Mouse (Mus musculus): ENCODE data around the gene Osbpl3.

Osbpl3 gene

GRCm38 (mm10) chr6:50300622-50301021, 155.4 kb downstream of the Osbpl3 start:
- no peak for DNase-seq (ENCODE audit: inconsistent age in 2 of 2, low spot score in 1 of 2)

- DNase-seq (ENCODE audit: inconsistent age in 2 of 2, low spot score in 1 of 2), result no peak
Measured at GRCm38 (mm10) chr6:50299071-50299470, 156.9 kb downstream of the Osbpl3 start.

- peak; percentile 41 to 79 for DNase-seq (ENCODE audit: inconsistent age in 2 of 2, low spot score in 1 of 2)
Measured at GRCm38 (mm10) chr6:50297671-50298070, 158.3 kb downstream of the Osbpl3 start.

- DNase-seq (ENCODE audit: inconsistent age in 2 of 2, low spot score in 1 of 2), result no peak
Measured at GRCm38 (mm10) chr6:50295136-50295535, 160.9 kb downstream of the Osbpl3 start.

GRCm38 (mm10) chr6:50294128-50294527, 161.9 kb downstream of the Osbpl3 start:
- DNase-seq (ENCODE audit: inconsistent age in 2 of 2, low spot score in 1 of 2), result peak; percentile 62 to 93

GRCm38 (mm10) chr6:50291650-50292049, 164.4 kb downstream of the Osbpl3 start:
- DNase-seq (ENCODE audit: inconsistent age in 2 of 2, low spot score in 1 of 2), result no peak

- no peak for DNase-seq (ENCODE audit: inconsistent age in 2 of 2, low spot score in 1 of 2)
Measured at GRCm38 (mm10) chr6:50286881-50287280, 169.1 kb downstream of the Osbpl3 start.

GRCm38 (mm10) chr6:50279642-50280041, 176.4 kb downstream of the Osbpl3 start:
- DNase-seq (ENCODE audit: inconsistent age in 2 of 2, low spot score in 1 of 2), result no peak

GRCm38 (mm10) chr6:50273947-50274346, 182.1 kb downstream of the Osbpl3 start:
- no peak for DNase-seq (ENCODE audit: inconsistent age in 2 of 2, low spot score in 1 of 2)

GRCm38 (mm10) chr6:50273416-50273815, 182.6 kb downstream of the Osbpl3 start:
- no peak for DNase-seq (ENCODE audit: inconsistent age in 2 of 2, low spot score in 1 of 2)

GRCm38 (mm10) chr6:50263670-50264069, 192.3 kb downstream of the Osbpl3 start, which contains the start of gene Gsdme:
Gene Gsdme, minus strand, starts transcription at chr6:50263862.
- no peak for DNase-seq (ENCODE audit: inconsistent age in 2 of 2, low spot score in 1 of 2)

- no peak for DNase-seq (ENCODE audit: inconsistent age in 2 of 2, low spot score in 1 of 2)
Measured at GRCm38 (mm10) chr6:50262310-50262709, 193.7 kb downstream of the Osbpl3 start.

GRCm38 (mm10) chr6:50261922-50262261, 194.1 kb downstream of the Osbpl3 start:
- no peak for DNase-seq (ENCODE audit: inconsistent age in 2 of 2, low spot score in 1 of 2)

- DNase-seq (ENCODE audit: inconsistent age in 2 of 2, low spot score in 1 of 2), result peak; percentile 87 to 90
Measured at GRCm38 (mm10) chr6:50261201-50261921, 194.6 kb downstream of the Osbpl3 start.

GRCm38 (mm10) chr6:50255356-50255755, 200.6 kb downstream of the Osbpl3 start:
- peak in 1 of 2 experiments; percentile 10 for DNase-seq (ENCODE audit: inconsistent age in 2 of 2, low spot score in 1 of 2)

- peak; percentile 76 to 88 for DNase-seq (ENCODE audit: inconsistent age in 2 of 2, low spot score in 1 of 2)
Measured at GRCm38 (mm10) chr6:50254723-50255184, 201.2 kb downstream of the Osbpl3 start.

- peak in 1 of 2 experiments; percentile 27 for DNase-seq (ENCODE audit: inconsistent age in 2 of 2, low spot score in 1 of 2)
Measured at GRCm38 (mm10) chr6:50252690-50253089, 203.3 kb downstream of the Osbpl3 start.

GRCm38 (mm10) chr6:50247791-50248190, 208.2 kb downstream of the Osbpl3 start:
- DNase-seq (ENCODE audit: inconsistent age in 2 of 2, low spot score in 1 of 2), result no peak

GRCm38 (mm10) chr6:50247356-50247755, 208.6 kb downstream of the Osbpl3 start:
- no peak for DNase-seq (ENCODE audit: inconsistent age in 2 of 2, low spot score in 1 of 2)

GRCm38 (mm10) chr6:50244967-50245366, 211.0 kb downstream of the Osbpl3 start:
- DNase-seq (ENCODE audit: inconsistent age in 2 of 2, low spot score in 1 of 2), result no peak

- no peak for DNase-seq (ENCODE audit: inconsistent age in 2 of 2, low spot score in 1 of 2)
Measured at GRCm38 (mm10) chr6:50244126-50244525, 211.9 kb downstream of the Osbpl3 start.
